Mouse (Mus musculus) limb, embryonic 10.5 days (tissue): ENCODE results near the gene Gse1. TPM values are rescaled to one million over a fixed set of nuclear protein-coding genes. Genes with fewer than 3 reads are reported as not detected.

Source experiments
- DNase-seq: peaks from one replicate; pipeline ENCODE4 v3.0.0-alpha.2; 2017; ENCODE audit warnings: low spot score
- H3K27ac ChIP-seq: fragments of 300-500 bp; sonication (generic); 2 replicates; pipeline ENCODE4 v1.5.1; 2016; ENCODE audit warnings: mild to moderate bottlenecking
- H3K27me3 ChIP-seq: fragments of 300-500 bp; sonication (generic); 2 replicates; pipeline ENCODE4 v1.6.1; 2016; ENCODE audit warnings: low read depth, mild to moderate bottlenecking; ENCODE audit not compliant: poor library complexity, severe bottlenecking
- H3K36me3 ChIP-seq: fragments of 300-500 bp; sonication (generic); 2 replicates; pipeline ENCODE4 v1.6.1; 2016; ENCODE audit warnings: mild to moderate bottlenecking, moderate library complexity
- H3K4me1 ChIP-seq: fragments of 300-500 bp; sonication (generic); 2 replicates; pipeline ENCODE4 v1.6.1; 2016
- H3K4me3 ChIP-seq: fragments of 300-500 bp; sonication (generic); 2 replicates; pipeline ENCODE4 v1.5.1; 2016; ENCODE audit warnings: mild to moderate bottlenecking, moderate library complexity
- H3K9me3 ChIP-seq: fragments of 300-500 bp; sonication (generic); replicated peaks from 2 replicates; pipeline ENCODE4 v1.6.1; 2016; ENCODE audit warnings: mild to moderate bottlenecking
- WGBS: fragments of 180-500 bp; shearing (Covaris S2); methylation state at CpG from one replicate; pipeline ENCODE4 v1.1.7; 2016; 5-methylcytosine and 5-hydroxymethylcytosine counted together
- polyA plus RNA-seq: library from polyadenylated mRNA; unstranded; fragments of >200 nt; fragmentation: Nextera tagmentation; extraction: Ambion mirVana; gene quantifications from 2 replicates; pipeline ENCODE4 v1.2.1, GENCODE M21; 2016

Gene Gse1
- polyA plus RNA-seq, 1 experiment from 2014 or later, result 6.7 TPM

DNA sequence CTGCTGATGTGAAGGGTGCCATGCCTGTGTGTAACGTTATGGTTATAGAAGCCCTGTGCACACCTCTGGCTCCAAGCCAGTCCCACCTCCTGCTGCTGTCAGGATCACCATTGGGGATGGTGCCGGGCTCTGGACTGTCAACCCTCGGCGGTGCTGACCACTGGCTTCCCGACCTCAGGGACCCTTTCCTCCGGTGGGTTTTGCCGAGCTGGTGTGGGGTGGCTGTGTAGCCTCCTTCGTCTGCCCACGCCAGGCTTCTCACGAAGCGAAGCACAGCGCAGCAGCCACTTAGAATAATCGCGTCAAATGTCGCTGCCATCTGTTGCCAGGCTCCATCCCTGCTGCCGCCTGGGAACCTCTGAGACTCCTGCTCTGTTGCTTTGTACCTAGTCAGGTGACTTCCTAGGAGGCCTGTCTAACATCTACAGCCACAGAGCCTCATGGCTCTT is 320.1 kb downstream of the Gse1 start:
- peaks cover 93% of the 10 kb centered on the region for H3K4me1 ChIP-seq
- DNase-seq, result no peak
- 37% methylated on average over 16 of the region's 16 CpGs for WGBS
- 0 out of 2 replicates have a peak overlapping the region, but pooled peaks have one; percentile 40 for H3K27ac ChIP-seq
- H3K4me3 ChIP-seq, result no peak overlapping the region
- no peaks in the 10 kb centered on the region for H3K27me3 ChIP-seq
- H3K9me3 ChIP-seq, result no peaks in the 10 kb centered on the region
- peaks cover 5% of the 10 kb centered on the region; the same call in 1 of the 2 replicates for H3K36me3 ChIP-seq

DNA sequence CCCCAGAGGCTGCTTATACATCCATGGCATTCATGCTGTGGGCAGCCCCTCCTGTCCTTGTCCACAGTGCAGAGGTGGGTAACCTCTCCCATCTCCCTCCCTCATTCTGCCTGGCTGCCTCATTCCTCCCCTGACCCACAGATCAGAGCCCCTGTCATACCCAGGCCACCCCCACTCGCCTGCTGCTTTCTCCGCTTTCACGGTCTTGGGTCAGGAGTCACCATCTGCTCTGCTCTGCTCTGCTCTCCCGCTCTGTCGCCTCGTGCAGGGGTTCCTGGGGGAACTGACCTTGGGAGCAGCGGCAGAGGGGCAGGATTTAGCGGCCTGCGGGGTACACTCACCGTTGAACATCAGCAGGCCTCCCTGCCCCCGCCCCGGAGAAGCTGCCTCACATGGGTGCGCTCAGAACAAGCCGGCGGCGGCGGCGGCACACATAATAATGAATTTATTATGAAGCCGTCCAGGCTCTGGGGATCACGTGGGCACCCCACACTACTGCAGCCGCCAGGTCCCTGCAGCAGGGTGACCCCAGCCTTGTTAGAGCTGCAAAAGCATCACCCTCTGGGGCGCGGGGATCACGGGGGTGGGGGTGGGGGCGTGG is 321.2 kb downstream of the Gse1 start:
- peak overlapping the region; percentile 83 for H3K27ac ChIP-seq

DNA sequence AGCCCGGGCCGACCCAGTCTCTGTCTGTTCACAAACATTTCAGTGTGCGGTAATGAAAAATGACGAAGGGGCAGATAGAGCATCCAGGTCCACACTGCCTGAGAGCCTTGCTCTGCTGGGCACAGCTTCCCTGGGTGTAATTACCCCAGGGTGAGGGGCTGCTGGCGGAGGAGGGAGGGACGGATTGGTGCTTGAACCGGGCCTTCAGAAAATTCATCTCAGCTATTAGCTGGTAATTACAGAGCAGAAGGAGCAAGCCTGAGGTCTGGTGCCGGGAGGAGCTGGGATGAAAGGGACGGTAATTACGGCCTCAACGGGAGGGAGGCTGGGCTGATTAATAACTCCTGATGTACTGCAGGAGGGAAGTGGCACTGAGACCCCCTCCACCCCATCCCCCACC is 321.7 kb downstream of the Gse1 start:
- 3% methylated on average over 11 of the region's 11 CpGs for WGBS
- Histone ChIP-seq H3K27ac (peak overlapping the region; percentile 83), H3K9me3 (no peaks in the 10 kb centered on the region), H3K4me3 (peak overlapping the region; percentile 44), H3K27me3 (no peaks in the 10 kb centered on the region), H3K4me1 (peaks cover 99% of the 10 kb centered on the region), H3K36me3 (peaks cover 21% of the 10 kb centered on the region)
- no peak for DNase-seq

More for the DNA sequence above, 321.2 kb downstream of the Gse1 start:
- no peaks in the 10 kb centered on the region for H3K27me3 ChIP-seq
- WGBS, result 3% methylated on average over 25 of the region's 25 CpGs
- no peak for DNase-seq
- peaks cover 94% of the 10 kb centered on the region for H3K4me1 ChIP-seq
- H3K4me3 ChIP-seq, result peak overlapping the region; percentile 44
- no peaks in the 10 kb centered on the region for H3K9me3 ChIP-seq
- H3K36me3 ChIP-seq, result peaks cover 16% of the 10 kb centered on the region

DNA sequence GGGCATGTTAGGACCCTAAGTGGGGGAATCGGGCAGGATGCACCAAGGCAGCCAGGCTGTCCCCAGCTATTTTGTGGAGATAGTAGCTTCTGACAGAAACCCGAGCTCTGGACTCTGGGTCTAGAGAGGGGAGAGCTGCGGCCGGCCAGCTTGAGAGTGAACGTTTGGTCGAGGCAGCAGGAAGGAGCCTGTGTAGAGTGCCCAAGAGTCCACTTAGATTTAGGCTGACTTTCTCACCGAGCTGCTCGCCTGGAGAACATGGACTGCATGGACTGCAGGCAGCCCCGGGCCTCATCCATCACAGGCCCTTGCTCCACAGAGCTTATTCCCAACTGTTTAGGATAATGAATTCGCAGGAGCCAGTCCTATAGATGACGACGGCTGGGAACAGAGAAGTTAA is 322.2 kb downstream of the Gse1 start:
- Histone ChIP-seq H3K4me1 (peaks cover 100% of the 10 kb centered on the region), H3K27me3 (no peaks in the 10 kb centered on the region), H3K9me3 (no peaks in the 10 kb centered on the region), H3K36me3 (peaks cover 22% of the 10 kb centered on the region), H3K27ac (peak overlapping the region; percentile 83), H3K4me3 (peak overlapping the region; percentile 44)
- DNase-seq, result no peak
- 9% methylated on average over 12 of the region's 12 CpGs for WGBS

DNA sequence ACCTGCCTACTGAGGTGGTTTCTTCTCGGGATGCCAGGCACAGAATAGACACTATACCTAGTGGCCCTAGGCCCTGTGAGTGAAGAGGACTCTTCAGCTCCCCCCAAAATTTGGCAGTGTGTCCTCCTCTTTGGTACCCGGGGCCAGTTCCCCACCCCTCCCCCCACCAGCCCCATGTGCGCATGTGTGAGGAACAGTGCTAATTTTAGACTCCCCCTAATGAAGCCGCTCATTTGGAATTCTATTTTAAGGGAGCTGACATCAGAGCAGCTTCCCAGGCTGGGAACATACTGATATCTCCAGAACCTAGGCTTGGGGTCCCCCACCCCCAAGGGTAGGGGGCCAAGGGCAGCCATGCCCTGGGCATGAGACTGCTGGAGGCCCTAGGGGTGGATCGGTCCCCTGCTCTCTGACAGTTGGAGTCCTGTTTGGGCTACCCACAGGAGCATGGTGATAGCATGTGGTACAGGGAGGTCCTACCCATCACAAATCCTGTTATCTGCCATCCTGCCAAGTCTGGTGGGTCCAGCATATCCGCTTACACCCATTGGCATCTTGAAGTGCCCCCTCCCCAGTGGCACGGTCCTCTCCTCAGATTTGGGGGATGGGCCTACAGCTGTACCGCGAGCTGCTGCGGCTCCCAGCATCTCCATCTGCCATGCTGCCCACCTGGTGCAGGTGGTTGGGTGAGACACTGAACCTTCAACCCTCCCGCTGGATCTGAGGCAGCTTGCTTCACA is 322.9 kb downstream of the Gse1 start:
- H3K4me1 ChIP-seq, result peaks cover 100% of the 10 kb centered on the region
- no peak for DNase-seq

DNA sequence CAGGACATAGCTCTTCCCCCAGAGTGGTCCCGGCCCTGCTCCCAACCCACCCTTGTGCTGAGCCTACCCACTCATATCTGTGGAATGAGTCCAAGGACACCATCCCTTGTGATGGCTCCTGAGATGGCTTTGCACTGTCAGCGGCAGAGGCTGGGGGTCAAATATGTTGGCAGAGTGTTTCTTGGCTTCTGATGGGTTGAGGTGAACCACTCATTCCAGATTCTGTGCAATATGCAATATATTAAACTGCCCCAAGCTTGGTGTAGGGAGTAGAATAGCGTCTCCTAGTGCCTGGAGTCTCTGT is 323.4 kb downstream of the Gse1 start:
- no peak overlapping the region for H3K27ac ChIP-seq
- peaks cover 31% of the 10 kb centered on the region for H3K36me3 ChIP-seq
- H3K9me3 ChIP-seq, result no peaks in the 10 kb centered on the region
- 90% methylated on average over 3 of the region's 3 CpGs for WGBS
- H3K4me1 ChIP-seq, result peaks cover 100% of the 10 kb centered on the region
- no peak overlapping the region for H3K4me3 ChIP-seq
- DNase-seq, result no peak
- H3K27me3 ChIP-seq, result no peaks in the 10 kb centered on the region

More for the DNA sequence above, 322.9 kb downstream of the Gse1 start:
- Histone ChIP-seq H3K36me3 (peaks cover 28% of the 10 kb centered on the region), H3K27me3 (no peaks in the 10 kb centered on the region), H3K4me3 (no peak overlapping the region), H3K9me3 (no peaks in the 10 kb centered on the region), H3K27ac (peak overlapping the region; percentile 83; the same call in 1 of the 2 replicates)
- 79% methylated on average over 11 of the region's 11 CpGs for WGBS

DNA sequence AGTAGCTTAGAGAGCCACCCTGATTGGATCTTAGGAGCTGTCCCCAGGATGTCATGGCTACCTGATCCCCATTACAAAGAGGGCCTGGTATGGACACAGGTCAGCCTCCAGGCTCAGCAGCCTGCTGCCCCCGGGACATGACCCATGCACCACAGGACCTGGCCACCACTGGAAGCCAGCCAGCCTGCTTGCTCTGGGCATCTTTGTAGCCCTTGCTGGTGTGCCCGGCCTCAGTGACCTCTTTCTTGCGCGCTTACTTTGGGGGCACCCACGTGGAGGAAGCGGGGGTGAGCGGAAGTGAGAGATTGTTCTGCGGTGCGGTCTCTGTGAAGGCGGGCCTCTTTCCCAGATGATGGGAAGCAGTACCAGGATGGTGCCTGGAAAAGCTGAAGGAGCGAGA is 324.3 kb downstream of the Gse1 start:
- DNase-seq, result no peak
- H3K4me1 ChIP-seq, result peaks cover 100% of the 10 kb centered on the region
- H3K27ac ChIP-seq, result peak overlapping the region; percentile 17; the same call in 1 of the 2 replicates
- no peaks in the 10 kb centered on the region for H3K9me3 ChIP-seq
- no peaks in the 10 kb centered on the region for H3K27me3 ChIP-seq
- no peak overlapping the region for H3K4me3 ChIP-seq
- 92% methylated on average over 11 of the region's 11 CpGs for WGBS
- H3K36me3 ChIP-seq, result peaks cover 31% of the 10 kb centered on the region

DNA sequence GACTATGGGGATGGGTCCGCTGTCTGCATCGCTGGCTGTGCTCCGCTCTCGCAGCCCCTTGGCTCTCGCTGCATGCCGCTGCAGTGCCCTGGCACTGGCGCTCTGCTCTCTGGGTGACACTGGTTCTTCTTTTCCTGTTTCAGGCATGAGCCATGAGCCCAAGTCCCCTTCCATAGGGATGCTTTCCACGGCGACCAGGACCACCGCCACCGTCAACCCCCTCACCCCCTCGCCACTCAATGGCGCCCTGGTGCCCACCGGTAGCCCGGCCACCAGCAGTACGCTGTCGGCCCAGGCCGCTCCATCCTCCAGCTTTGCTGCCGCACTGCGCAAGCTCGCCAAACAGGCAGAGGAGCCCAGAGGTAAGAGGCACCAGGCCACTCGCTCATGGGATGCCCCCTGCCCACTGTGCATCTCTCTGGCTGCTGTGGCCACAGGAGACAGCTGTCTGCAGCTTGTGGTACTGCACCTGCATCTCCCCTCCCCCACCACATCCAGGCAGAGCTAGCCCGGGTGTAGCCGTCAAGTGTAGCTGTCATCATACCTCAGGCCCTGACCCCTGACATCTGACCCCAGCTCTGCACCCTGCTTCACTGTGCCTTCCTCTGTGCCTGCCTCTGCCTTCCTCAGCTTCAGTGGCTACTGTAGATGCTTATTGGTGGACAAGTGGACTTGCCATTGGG is 325.3 kb downstream of the Gse1 start:
- Histone ChIP-seq H3K4me1 (peaks cover 100% of the 10 kb centered on the region), H3K27ac (peak overlapping the region; percentile 38), H3K36me3 (peaks cover 33% of the 10 kb centered on the region), H3K27me3 (no peaks in the 10 kb centered on the region), H3K4me3 (0 out of 2 replicates have a peak overlapping the region, but pooled peaks have one; percentile 5), H3K9me3 (no peaks in the 10 kb centered on the region)
- DNase-seq, result no peak
- WGBS, result 88% methylated on average over 24 of the region's 24 CpGs

DNA sequence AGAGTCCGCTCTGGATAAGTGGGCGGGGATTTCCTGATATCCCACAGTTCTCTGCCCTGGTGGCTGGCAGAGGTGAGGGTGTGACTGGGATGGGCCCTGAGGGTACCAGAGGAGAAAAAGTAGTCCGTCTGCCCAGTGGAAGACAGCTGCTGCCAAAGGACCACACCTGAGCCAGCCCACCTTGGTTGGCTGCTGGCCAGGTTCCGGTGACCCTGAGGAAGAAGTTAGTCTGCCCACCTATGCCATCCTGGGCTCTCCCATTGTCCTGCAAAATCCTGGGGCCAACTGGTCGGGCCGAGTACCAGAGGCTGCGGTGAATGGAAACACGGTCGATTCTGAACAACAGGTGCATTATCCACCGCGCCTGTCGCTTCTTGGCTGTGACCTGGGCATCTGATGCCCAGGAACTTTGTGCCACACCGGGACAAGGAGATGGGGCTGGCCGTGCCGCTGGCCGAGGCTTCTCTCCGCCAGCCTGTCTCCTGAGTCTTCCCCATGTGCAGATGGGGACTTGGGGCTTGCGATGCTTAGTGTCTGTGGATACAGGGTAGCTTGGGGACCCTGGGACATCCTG is 326.3 kb downstream of the Gse1 start:
- peaks cover 39% of the 10 kb centered on the region for H3K36me3 ChIP-seq
- no peak for DNase-seq
- no peak overlapping the region for H3K27ac ChIP-seq
- 95% methylated on average over 18 of the region's 18 CpGs for WGBS
- peaks cover 100% of the 10 kb centered on the region for H3K4me1 ChIP-seq
- no peak overlapping the region for H3K4me3 ChIP-seq
- no peaks in the 10 kb centered on the region for H3K9me3 ChIP-seq
- H3K27me3 ChIP-seq, result no peaks in the 10 kb centered on the region

DNA sequence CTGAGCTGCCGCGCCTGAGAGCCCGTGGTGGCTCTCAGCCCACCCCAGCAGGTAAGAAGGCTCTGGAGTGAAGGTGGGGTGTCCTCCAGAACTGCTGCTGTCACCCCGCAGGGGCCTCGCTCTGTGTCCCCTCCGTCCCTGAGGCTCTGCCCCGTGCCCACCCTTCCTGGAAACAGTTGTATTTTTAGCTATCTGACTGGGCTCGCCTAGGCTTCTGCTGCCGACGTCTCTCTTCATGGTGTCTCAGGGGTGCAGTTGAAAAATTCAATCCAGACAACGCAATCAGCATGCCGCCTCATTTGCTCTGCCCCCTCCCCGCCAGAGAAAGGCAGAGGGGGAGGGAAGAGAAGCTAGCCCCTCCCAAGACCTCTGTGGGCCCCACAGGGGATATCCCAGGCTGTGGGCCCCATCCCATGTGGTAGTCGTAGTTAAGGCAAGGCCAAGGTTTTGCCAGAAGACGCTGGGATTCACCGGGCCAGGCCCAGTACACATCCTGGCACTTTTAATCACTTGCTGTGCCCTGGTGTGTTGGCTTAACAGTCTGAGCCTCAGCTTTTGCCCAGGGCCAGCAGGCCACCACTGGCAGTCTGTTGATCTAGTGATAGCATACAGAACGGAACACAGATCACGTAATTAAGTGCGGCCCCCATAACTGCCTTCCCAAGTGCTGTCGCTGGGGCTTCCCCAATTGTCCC is 328.1 kb downstream of the Gse1 start:
- H3K27me3 ChIP-seq, result no peaks in the 10 kb centered on the region; the same call in 1 of the 2 replicates
- H3K4me1 ChIP-seq, result peaks cover 100% of the 10 kb centered on the region
- H3K36me3 ChIP-seq, result peaks cover 39% of the 10 kb centered on the region
- no peaks in the 10 kb centered on the region for H3K9me3 ChIP-seq
- H3K4me3 ChIP-seq, result peak overlapping the region; percentile 2; the same call in 1 of the 2 replicates
- H3K27ac ChIP-seq, result peak overlapping the region; percentile 73
- WGBS, result 74% methylated on average over 20 of the region's 20 CpGs
- no peak for DNase-seq

DNA sequence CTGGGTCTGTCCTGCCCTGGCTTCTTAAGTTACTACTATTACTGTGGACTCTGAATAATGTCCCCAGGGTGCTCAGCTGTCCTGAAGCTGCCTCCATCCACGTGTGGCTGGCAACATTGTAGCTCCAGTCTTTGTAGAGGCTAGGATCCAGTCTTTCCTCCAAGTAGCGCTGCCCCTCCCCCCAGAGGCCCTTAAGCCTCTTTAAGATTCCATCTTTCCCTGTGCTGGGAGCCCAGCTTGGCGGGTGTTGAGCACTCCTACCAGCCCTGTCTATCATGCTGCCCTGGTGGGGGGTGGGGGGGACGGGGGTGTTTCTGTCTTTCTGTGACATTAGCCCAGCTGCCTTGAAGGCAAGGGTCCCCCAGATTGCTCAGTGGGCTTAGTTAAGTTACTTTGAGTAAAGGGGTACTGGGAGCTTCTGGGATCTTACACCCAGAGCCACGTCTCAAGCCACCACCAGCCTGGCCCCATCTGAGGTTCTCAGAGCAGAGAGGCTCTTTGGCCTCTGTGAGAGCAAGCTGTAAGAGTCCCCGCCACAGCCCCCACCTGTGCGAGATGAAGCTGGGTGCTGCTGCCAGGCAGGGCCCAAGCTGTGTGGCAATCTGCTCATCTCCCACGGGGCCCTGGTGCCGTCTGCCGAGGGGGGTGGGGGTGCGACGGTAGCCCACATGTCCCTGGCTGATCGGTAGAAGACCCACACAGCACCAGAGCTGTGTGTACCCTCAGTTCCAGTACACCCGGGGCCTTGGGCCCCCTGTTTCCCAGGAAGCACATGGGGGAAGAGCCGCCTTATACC is 329.1 kb downstream of the Gse1 start:
- Histone ChIP-seq H3K36me3 (peaks cover 39% of the 10 kb centered on the region), H3K27ac (peak overlapping the region; percentile 73), H3K4me3 (no peak overlapping the region), H3K4me1 (peaks cover 100% of the 10 kb centered on the region), H3K9me3 (no peaks in the 10 kb centered on the region), H3K27me3 (no peaks in the 10 kb centered on the region; the same call in 1 of the 2 replicates)
- WGBS, result 61% methylated on average over 15 of the region's 15 CpGs
- DNase-seq, result no peak

DNA sequence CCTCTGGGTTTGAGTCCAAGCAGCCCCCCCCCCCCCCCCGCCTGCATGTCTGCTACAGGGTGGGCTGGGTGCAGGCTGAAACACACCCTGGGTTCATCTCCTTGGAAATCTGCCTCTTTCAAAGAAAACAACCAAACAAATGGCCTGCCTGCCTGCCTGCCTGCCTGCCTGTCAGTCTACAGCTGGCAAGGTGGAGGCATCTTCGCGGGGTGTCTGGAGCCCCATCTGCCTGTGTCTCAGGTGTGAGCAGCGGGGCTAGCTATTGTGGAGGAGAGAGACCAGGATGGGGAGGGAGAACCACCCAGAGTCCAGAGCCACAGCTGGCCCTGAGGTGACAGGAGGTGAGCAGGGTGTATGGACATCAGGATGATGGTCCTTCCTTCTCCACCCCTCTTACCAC is 329.9 kb downstream of the Gse1 start:
- Histone ChIP-seq H3K4me3 (no peak overlapping the region), H3K9me3 (no peaks in the 10 kb centered on the region), H3K27ac (peak overlapping the region; percentile 73; the same call in 1 of the 2 replicates), H3K27me3 (no peaks in the 10 kb centered on the region; the same call in 1 of the 2 replicates), H3K4me1 (peaks cover 100% of the 10 kb centered on the region), H3K36me3 (peaks cover 35% of the 10 kb centered on the region)
- 62% methylated on average over 4 of the region's 4 CpGs for WGBS
- no peak for DNase-seq
